Mouse (Mus musculus): ENCODE measurements around the gene Tcea2.
A peak's percentile ranks its signal among the peaks of the same experiment; 100 is the strongest.

The Tcea2 gene

DNA sequence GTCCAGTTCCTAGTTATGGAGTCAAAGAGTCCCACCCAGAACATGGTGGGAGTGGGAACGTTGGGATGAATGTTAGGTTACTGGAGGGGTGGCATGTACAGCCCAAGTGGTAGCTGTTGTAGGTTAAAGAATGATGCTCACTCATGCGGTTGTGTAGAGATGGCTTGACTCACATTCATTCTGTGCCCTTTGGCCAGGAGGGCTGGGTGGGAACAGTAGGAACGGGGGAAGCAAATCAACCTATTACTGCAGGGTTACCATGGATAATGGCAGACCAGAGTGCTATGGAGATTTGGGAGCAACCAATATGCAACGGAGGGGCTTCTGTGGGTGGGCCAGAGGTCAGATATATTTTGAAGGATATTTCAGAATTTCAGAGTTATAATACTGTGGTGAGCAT lies 5.2 kb upstream of the Tcea2 start:
- DNase-seq (ENCODE audit: low spot score in 2 of 2): no peak

DNA sequence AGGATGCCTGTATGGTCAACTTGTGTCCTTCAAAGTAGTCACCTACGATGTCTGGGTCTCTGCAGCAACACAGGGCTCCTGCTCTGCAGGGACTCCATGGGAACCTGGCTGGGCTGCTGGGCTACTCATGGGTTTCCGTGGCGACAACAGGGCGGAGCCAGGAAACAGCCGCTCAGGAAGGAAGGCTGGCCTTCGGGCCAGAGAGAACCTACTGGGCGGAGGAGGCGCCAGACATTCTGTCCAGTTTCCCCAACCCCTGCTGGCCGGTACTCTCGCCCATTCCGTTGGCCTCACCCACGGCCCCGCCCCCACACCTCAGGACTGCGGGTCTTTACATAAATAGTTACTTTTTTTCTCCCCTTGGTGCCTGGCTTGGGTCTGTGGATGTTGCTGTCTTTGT lies 4.7 kb upstream of the Tcea2 start:
- DNase-seq (ENCODE audit: low spot score in 2 of 2): no peak

- DNase-seq (ENCODE audit: low spot score in 2 of 2): no peak
Observed at GRCm38 (mm10) chr2:181676424-181676823, 3.7 kb upstream of the Tcea2 start.

DNA sequence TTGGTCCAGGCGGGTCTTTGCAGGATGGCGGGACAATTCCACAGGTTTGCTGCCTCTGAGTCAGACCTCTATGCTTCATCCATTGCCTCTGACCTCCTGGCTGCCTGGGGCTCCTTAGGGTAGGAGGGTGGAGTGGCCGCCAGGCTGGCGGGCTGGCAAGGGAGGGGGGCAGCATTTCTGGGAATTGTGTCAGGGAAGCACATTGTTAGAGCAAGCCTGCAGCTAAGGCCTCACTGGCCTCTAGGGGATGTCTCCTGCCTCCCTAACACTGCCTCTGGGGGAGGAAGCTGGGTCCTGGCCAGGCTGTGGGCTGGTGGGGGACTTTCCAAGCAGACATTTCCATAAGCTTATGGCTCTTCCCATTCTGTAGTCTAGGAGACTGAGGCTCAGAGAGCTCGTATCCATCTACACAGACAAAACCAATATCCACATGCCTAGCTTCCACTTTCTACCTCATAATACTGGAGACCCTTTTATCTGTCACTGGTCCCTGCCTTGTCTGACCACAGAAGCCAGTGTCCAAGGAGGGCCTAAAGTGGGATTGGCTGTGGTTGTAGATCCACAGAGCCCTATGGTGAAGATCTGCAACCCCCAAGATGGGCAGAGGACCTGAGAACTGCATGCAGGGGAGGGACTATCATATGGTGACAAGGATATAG lies 2.9 kb upstream of the Tcea2 start:
- no peak for DNase-seq (ENCODE audit: low spot score in 2 of 2)

DNA sequence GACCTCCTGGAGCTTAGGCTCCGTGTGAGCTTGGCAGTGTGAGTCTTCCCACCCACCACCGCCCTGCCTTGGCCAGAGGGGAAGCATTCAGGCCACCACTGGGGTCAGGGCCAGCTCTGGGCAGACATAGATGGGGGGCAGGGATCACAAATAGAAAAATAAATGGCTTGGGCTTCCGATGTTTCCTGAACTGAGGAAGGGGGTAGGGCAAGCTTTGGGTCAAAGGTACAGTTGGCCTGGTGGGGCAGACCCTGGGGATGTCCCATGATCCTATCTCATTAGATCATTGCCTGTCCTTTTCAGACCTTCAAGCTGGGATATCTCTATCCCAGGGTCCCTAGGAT lies 2.4 kb upstream of the Tcea2 start:
- no peak for DNase-seq (ENCODE audit: low spot score in 2 of 2)

DNA sequence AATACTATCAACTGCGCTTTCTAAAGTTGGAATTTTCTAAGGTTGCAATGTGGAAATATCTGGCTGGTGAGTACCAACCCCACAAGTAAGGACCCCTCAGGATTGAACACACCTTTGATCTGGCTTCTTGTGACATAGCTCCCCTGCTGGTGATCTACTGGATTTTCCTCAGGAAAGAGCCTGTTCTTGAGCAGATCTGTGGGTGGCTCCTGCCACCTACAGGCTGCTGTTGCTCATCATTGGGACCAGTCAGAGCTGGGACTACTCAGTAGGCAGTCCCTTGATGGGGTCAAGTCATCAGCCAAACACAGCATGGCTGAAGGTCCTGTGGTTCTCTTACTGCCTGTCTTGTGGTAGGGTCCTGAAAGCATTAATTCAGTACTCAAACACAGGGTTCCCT lies 1.3 kb upstream of the Tcea2 start:
- peak; percentile 56 to 74 for DNase-seq (ENCODE audit: low spot score in 2 of 2)

DNA sequence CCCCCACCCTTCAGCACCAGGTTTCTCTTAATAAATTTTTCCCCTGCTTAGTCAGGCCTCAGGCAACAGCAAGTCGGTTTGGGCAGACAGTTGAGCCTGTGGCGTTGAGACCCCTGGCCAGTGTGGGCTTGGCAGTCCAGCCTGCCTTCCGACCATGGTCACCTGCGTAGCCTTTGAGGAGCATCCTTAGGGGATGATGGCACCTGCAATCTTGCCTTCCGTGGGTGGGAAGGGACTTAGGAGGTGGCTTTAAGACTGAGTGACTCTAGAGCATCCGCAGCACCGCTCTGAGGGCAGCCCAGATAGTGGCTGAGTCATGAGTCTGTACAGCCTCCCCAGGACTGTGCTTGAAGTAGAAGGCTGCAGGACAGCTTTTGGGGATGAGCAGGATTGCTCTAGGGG lies 607 bp downstream of the Tcea2 start:
- no peak for DNase-seq (ENCODE audit: low spot score in 2 of 2)

DNA sequence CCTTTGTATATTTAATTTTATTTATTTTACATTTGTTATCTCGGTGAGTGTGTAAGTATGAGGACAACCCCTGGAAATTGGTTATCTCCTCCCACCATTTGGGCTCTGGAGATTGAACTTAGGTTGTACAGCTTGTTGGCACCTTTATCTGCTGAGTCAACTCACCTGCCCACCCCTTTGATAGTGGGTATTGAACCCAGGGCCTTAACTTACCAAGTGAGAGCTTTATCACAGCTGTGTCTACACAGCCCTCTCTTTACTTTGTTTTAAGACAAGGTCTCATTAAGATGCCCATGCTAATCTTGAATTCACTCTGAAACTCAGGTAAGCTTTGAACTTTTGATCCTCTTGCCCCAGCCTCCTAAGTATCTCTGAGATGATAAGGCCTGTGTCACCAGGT lies 1.9 kb downstream of the Tcea2 start:
- DNase-seq (ENCODE audit: low spot score in 2 of 2): no peak

DNA sequence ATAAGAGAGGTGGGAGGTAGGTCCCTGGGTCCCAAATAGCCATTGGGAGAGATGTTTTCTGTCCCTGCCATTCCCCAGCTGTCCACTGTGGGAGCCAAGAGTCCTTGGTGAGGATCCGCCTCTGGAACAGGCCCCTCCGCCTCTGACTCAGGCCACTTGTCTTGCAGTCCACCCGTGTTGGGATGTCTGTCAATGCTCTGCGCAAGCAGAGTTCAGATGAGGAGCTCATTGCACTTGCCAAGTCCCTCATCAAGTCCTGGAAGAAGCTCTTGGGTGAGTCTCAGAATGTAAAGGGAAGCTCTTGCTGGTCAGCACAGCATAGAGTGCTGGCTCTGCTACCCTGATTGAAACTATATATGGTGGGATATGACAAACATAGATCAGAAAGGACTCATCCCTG lies 3.3 kb downstream of the Tcea2 start:
- DNase-seq (ENCODE audit: low spot score in 2 of 2): no peak

DNA sequence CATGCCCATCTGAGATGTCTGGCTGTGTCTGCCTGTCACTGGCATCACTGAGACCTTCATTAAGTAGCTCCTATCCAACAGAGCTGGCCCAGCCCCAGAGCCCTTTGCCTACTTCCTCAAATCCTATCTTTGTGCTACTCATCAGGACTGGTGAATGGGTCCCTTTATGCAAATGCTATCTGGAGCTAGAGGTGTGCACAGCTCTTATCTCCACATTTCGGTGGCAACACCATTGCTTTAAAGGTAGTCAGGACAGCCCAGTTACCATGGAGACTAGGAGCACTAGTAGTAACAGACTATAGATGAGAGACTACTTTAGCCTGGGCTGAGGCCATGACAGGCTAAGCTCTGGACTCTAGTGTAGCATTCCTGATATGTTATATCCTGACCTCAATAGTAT lies 4.6 kb downstream of the Tcea2 start:
- no peak for DNase-seq (ENCODE audit: low spot score in 2 of 2)

DNA sequence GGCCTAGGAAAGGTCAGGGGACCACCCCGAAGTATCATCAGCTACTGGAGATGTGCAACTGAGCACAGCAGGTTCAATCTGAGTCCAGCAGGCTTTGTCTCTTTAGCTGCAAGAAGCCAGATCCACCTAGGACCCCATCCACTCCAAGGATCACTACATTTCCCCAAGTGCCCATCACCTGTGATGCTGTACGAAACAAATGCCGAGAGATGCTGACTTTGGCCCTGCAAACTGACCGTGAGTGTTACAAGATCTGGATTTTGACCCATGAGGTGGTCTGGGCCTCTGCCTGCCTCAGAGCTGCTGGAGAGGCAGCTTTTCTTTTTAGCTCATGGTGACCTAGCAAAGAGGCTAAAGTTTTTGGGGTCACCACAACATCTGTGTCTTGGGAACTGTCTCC lies 5.6 kb downstream of the Tcea2 start:
- DNase-seq (ENCODE audit: low spot score in 2 of 2): no peak

DNA sequence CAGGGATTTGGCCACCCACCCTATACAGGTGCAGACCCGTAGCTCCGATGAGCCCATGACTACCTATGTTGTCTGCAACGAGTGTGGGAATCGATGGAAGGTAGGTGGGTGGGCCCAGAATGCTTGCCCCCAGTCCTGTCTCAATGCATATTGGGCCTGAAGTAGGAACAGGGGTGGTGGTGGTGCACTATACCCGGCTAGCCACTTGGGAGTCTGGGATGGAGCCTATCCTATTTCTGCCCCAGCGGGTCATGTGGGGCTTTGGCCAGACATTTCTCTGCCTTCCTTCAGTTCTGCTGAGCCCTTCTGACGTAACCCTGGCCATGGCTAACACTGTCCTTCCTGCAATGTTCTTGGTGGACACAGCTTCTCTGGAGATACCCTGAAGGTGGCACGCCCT lies 7.5 kb downstream of the Tcea2 start:
- DNase-seq (ENCODE audit: low spot score in 2 of 2): no peak

DNA sequence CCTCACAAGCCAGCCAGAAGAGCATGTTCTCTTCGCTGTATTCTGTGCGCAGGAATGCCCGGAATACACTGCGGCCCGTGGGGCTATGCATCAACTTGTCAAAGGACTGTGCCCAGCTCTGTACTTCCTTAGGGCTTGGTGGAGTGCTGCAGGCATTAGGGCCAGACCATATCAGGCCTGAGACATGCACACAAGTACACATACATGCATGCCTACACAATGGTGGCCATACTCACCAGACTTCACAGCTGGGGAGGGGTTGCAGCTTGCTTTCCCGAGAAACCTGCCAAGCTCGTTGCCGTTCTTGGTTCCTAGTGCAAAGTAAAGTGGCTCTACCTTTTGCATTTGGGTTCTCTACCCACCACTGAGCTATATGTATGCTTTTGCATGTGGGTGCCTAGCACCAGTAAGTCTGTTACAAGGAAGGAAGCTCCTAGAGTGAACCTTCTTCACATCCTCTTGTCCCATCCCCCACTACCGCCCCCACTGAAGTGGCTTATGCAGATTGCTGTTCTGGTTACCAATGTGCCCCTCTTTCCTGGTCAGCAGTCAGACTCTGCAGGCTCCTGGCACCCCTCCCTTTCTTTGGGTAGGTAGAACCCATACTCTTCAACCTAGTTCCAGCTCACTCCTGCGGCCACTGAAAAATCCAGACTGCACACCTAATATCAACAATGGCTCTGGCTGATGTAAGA lies 9.5 kb downstream of the Tcea2 start:
- DNase-seq (ENCODE audit: low spot score in 2 of 2): no peak

- DNase-seq (ENCODE audit: low spot score in 2 of 2): no peak
Observed at GRCm38 (mm10) chr2:181691083-181691482, 11.0 kb downstream of the Tcea2 start.

DNA sequence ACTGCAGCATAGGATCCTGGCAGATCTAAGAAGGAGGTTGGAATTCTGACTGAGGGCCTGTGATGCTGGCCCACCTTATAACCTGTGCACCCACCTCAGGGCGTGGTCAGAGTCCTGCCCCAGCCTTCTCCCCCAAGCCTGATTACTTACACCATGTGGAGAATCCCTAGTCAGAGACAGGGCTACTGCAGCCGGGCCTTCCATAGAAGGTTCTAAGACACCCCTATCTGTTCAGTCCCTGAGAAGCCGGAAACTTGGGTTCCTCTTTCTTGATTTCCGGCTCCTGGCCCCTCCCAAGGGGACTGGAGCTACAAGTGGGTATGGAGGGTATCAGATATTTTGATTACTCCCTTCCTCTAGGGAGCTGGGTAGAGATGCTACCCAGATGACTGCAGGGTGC lies 11.5 kb downstream of the Tcea2 start:
- DNase-seq (ENCODE audit: low spot score in 2 of 2): peak in 1 of 2 experiments; percentile 35

DNA sequence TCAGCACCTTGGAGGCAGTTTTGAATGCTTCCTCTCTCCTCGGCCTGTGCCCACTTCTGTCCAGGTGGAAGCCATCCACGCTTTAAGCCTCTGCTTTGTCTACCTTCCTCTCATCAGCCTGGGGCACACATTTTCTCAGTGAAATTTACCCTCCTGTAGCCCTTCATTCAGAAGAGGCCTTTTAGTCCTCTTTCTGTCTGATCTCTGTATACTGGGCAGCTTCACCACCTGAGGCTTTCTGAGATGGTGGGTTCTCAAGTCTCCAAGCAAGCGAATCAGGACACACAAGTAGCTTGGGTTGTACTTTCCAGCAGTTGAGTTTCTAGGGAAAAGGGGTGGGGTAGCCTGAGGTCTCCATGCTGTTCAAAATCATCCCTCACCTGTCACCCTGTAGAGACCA lies 12.2 kb downstream of the Tcea2 start:
- no peak for DNase-seq (ENCODE audit: low spot score in 2 of 2)

- DNase-seq (ENCODE audit: low spot score in 2 of 2): peak; percentile 83
Observed at GRCm38 (mm10) chr2:181693339-181694280, 13.5 kb downstream of the Tcea2 start, which contains the start of gene Rgs19. Rgs19 (minus strand) TSS chr2:181693977.

- DNase-seq (ENCODE audit: low spot score in 2 of 2): no peak
Observed at GRCm38 (mm10) chr2:181694581-181694980, 14.5 kb downstream of the Tcea2 start.

- DNase-seq (ENCODE audit: low spot score in 2 of 2): no peak
Observed at GRCm38 (mm10) chr2:181695776-181696175, 15.7 kb downstream of the Tcea2 start.

- no peak for DNase-seq (ENCODE audit: low spot score in 2 of 2)
Observed at GRCm38 (mm10) chr2:181696801-181697420, 16.8 kb downstream of the Tcea2 start.

GRCm38 (mm10) chr2:181698241-181698640 lies 18.1 kb downstream of the Tcea2 start, which contains the start of gene Lkaaear1:
Lkaaear1 (minus strand) TSS chr2:181698442.
- DNase-seq (ENCODE audit: low spot score in 2 of 2): no peak

DNA sequence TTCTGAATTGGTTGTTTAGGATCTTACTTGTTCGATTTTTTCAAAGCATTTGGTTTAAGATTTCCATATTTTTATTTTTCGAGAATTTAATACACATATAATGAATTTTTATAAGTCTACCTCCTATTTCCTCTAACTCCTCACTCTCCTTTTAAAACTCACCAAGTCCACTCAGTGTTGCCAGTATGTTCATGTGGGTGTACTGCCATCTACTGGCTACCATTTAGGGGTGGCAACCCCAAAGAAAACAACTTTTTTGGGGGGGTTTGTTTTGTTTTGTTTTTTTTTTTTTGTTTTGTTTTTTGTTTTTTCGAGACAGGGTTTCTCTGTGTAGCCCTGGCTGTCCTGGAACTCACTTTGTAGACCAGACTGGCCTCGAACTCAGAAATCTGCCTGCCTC lies 26.6 kb downstream of the Tcea2 start:
- DNase-seq (ENCODE audit: low spot score in 2 of 2): peak in 1 of 2 experiments; percentile 32

Measured in thymus, postnatal 10 days (tissue).